Mouse (Mus musculus) hindbrain, embryonic 15.5 days (tissue): ENCODE data around the gene Phactr3. TPM values are rescaled to one million over a fixed set of nuclear protein-coding genes. Genes with fewer than 3 reads are reported as not detected.
"Not testable (repeated sequence)": the region's sequence is repeated elsewhere in the genome, so short reads cannot be mapped to it uniquely, and the experiment has no call there.

Source experiments
- ATAC-seq: fragments of 200-750 bp; cut with Nextera tagmentation; 2 replicates; pipeline ENCODE4 v1.8.0; 2017; ENCODE audit warnings: low read depth, moderate number of reproducible peaks, moderate TSS enrichment; ENCODE audit not compliant: low FRiP score
- H3K27ac ChIP-seq: fragments of 300-500 bp; sonication (generic); replicated peaks from 2 replicates; pipeline ENCODE4 v1.5.1; 2015; ENCODE audit warnings: mild to moderate bottlenecking, inconsistent platforms
- H3K27me3 ChIP-seq: fragments of 300-500 bp; sonication (generic); 2 replicates; pipeline ENCODE4 v1.6.1; 2015; ENCODE audit warnings: control low read depth, inconsistent platforms
- H3K36me3 ChIP-seq: fragments of 300-500 bp; sonication (generic); 2 replicates; pipeline ENCODE4 v1.6.1; 2015; ENCODE audit warnings: control low read depth, inconsistent platforms
- H3K4me1 ChIP-seq: fragments of 300-500 bp; sonication (generic); replicated peaks from 2 replicates; pipeline ENCODE4 v1.6.1; 2015; ENCODE audit warnings: control low read depth, inconsistent platforms
- H3K4me2 ChIP-seq: fragments of 300-500 bp; sonication (generic); 2 replicates; pipeline ENCODE4 v1.6.1; 2015; ENCODE audit warnings: moderate library complexity, mild to moderate bottlenecking, inconsistent platforms
- H3K4me3 ChIP-seq: fragments of 300-500 bp; sonication (generic); 2 replicates; pipeline ENCODE4 v1.5.1; 2015; ENCODE audit warnings: mild to moderate bottlenecking, inconsistent platforms
- H3K9ac ChIP-seq: fragments of 300-500 bp; sonication (generic); 2 replicates; pipeline ENCODE4 v1.6.1; 2015; ENCODE audit warnings: inconsistent platforms
- H3K9me3 ChIP-seq: fragments of 300-500 bp; sonication (generic); 2 replicates; pipeline ENCODE4 v1.6.1; 2016; ENCODE audit warnings: control low read depth, inconsistent platforms
- WGBS: fragments of 180-500 bp; shearing (Covaris S2); methylation state at CpG from one replicate; pipeline ENCODE4 v1.1.7; 2015; 5-methylcytosine and 5-hydroxymethylcytosine counted together
- polyA plus RNA-seq: library from polyadenylated mRNA; unstranded; fragments of >200 nt; fragmentation: Nextera tagmentation; extraction: Ambion mirVana; gene quantifications from 2 replicates; pipeline ENCODE4 v1.2.1, GENCODE M21; 2015

The Phactr3 gene
- polyA plus RNA-seq, 1 experiment from 2014 or later, result 54.8 TPM

GRCm38 (mm10) chr2:178321271-178321670 lies 202.5 kb downstream of the Phactr3 start:
- Histone ChIP-seq H3K9me3 (no peaks in the 10 kb centered on the region), H3K4me1 (no peaks in the 10 kb centered on the region), H3K9ac (no peak overlapping the region), H3K4me2 (no peak overlapping the region), H3K4me3 (no peak overlapping the region), H3K36me3 (no peaks in the 10 kb centered on the region), H3K27me3 (no peaks in the 10 kb centered on the region), H3K27ac (no peak overlapping the region)
- ATAC-seq, result no peak
- WGBS, result 85% methylated on average over 10 of the region's 10 CpGs

GRCm38 (mm10) chr2:178324410-178324809 lies 205.6 kb downstream of the Phactr3 start:
- no peak overlapping the region for H3K27ac ChIP-seq
- peaks cover 27% of the 10 kb centered on the region for H3K4me1 ChIP-seq
- H3K9ac ChIP-seq, result no peak overlapping the region
- 90% methylated on average over 3 of the region's 3 CpGs for WGBS
- no peak for ATAC-seq
- no peak overlapping the region for H3K4me3 ChIP-seq
- no peaks in the 10 kb centered on the region for H3K9me3 ChIP-seq
- H3K4me2 ChIP-seq, result no peak overlapping the region
- H3K36me3 ChIP-seq, result no peaks in the 10 kb centered on the region
- H3K27me3 ChIP-seq, result no peaks in the 10 kb centered on the region

- WGBS, result 84% methylated on average over 4 of the region's 4 CpGs
- Histone ChIP-seq H3K4me2 (no peak overlapping the region), H3K4me3 (no peak overlapping the region), H3K4me1 (peaks cover 31% of the 10 kb centered on the region), H3K9me3 (no peaks in the 10 kb centered on the region), H3K27ac (no peak overlapping the region), H3K9ac (no peak overlapping the region), H3K36me3 (no peaks in the 10 kb centered on the region), H3K27me3 (no peaks in the 10 kb centered on the region)
- ATAC-seq, result no peak
Observed at GRCm38 (mm10) chr2:178324818-178325217, 206.0 kb downstream of the Phactr3 start.

GRCm38 (mm10) chr2:178326067-178326466 lies 207.3 kb downstream of the Phactr3 start:
- 97% methylated on average over 10 of the region's 10 CpGs for WGBS
- Histone ChIP-seq H3K27me3 (no peaks in the 10 kb centered on the region), H3K9ac (no peak overlapping the region), H3K36me3 (no peaks in the 10 kb centered on the region), H3K4me1 (peaks cover 37% of the 10 kb centered on the region), H3K9me3 (no peaks in the 10 kb centered on the region), H3K27ac (no peak overlapping the region), H3K4me3 (no peak overlapping the region), H3K4me2 (no peak overlapping the region)
- no peak for ATAC-seq

GRCm38 (mm10) chr2:178326750-178327465 lies 208.1 kb downstream of the Phactr3 start:
- WGBS, result 18% methylated on average over 5 of the region's 5 CpGs
- no peaks in the 10 kb centered on the region for H3K9me3 ChIP-seq
- H3K27me3 ChIP-seq, result no peaks in the 10 kb centered on the region
- peak overlapping the region; percentile 57 for H3K4me2 ChIP-seq
- peak; percentile 57 for ATAC-seq
- no peak overlapping the region for H3K9ac ChIP-seq
- peak overlapping the region; percentile 33; the same call in 1 of the 2 replicates for H3K4me3 ChIP-seq
- H3K27ac ChIP-seq, result peak overlapping the region; percentile 80
- H3K4me1 ChIP-seq, result peaks cover 37% of the 10 kb centered on the region
- H3K36me3 ChIP-seq, result peaks cover 6% of the 10 kb centered on the region; the same call in 1 of the 2 replicates

- peak overlapping the region; percentile 57 for H3K4me2 ChIP-seq
- peaks cover 37% of the 10 kb centered on the region for H3K4me1 ChIP-seq
- H3K9me3 ChIP-seq, result no peaks in the 10 kb centered on the region
- 10% methylated on average over 12 of the region's 12 CpGs for WGBS
- H3K4me3 ChIP-seq, result peak overlapping the region; percentile 33
- peak overlapping the region; percentile 80 for H3K27ac ChIP-seq
- no peaks in the 10 kb centered on the region for H3K27me3 ChIP-seq
- peak; percentile 93 for ATAC-seq
- peaks cover 11% of the 10 kb centered on the region; the same call in 1 of the 2 replicates for H3K36me3 ChIP-seq
- H3K9ac ChIP-seq, result peak overlapping the region; percentile 21; the same call in 1 of the 2 replicates
Observed at GRCm38 (mm10) chr2:178327466-178328040, 208.8 kb downstream of the Phactr3 start.

GRCm38 (mm10) chr2:178329551-178329950 lies 210.8 kb downstream of the Phactr3 start:
- WGBS, result 71% methylated on average over 5 of the region's 5 CpGs
- Histone ChIP-seq H3K9me3 (no peaks in the 10 kb centered on the region), H3K4me2 (peak overlapping the region; percentile 57), H3K9ac (peak overlapping the region; percentile 22; the same call in 1 of the 2 replicates), H3K27me3 (no peaks in the 10 kb centered on the region), H3K36me3 (peaks cover 20% of the 10 kb centered on the region), H3K27ac (peak overlapping the region; percentile 2; the same call in 1 of the 2 replicates), H3K4me3 (peak overlapping the region; percentile 22), H3K4me1 (peaks cover 37% of the 10 kb centered on the region)
- no peak for ATAC-seq

GRCm38 (mm10) chr2:178329986-178330385 lies 211.2 kb downstream of the Phactr3 start:
- H3K9ac ChIP-seq, result no peak overlapping the region
- WGBS, result 55% methylated on average over 1 of the region's 1 CpGs
- ATAC-seq, result no peak
- peaks cover 37% of the 10 kb centered on the region for H3K4me1 ChIP-seq
- H3K36me3 ChIP-seq, result peaks cover 20% of the 10 kb centered on the region
- H3K27me3 ChIP-seq, result no peaks in the 10 kb centered on the region
- no peaks in the 10 kb centered on the region for H3K9me3 ChIP-seq
- peak overlapping the region; percentile 2; the same call in 1 of the 2 replicates for H3K27ac ChIP-seq
- peak overlapping the region; percentile 22; the same call in 1 of the 2 replicates for H3K4me3 ChIP-seq
- peak overlapping the region; percentile 57 for H3K4me2 ChIP-seq

GRCm38 (mm10) chr2:178337878-178338277 lies 219.1 kb downstream of the Phactr3 start:
- 45% methylated on average over 1 of the region's 1 CpGs for WGBS
- no peak for ATAC-seq
- H3K4me1 ChIP-seq, result no peaks in the 10 kb centered on the region

GRCm38 (mm10) chr2:178339044-178339443 lies 220.3 kb downstream of the Phactr3 start:
- peaks cover 11% of the 10 kb centered on the region; the same call in 1 of the 2 replicates for H3K36me3 ChIP-seq
- H3K9ac ChIP-seq, result no peak overlapping the region
- no peaks in the 10 kb centered on the region for H3K4me1 ChIP-seq
- ATAC-seq, result no peak
- no peak overlapping the region for H3K4me3 ChIP-seq
- no peak overlapping the region for H3K4me2 ChIP-seq
- no peaks in the 10 kb centered on the region for H3K9me3 ChIP-seq
- H3K27me3 ChIP-seq, result no peaks in the 10 kb centered on the region
- WGBS, result 3% methylated on average over 2 of the region's 2 CpGs
- no peak overlapping the region for H3K27ac ChIP-seq

More at GRCm38 (mm10) chr2:178337878-178338277, 219.1 kb downstream of the Phactr3 start:
- no peak overlapping the region for H3K9ac ChIP-seq
- H3K9me3 ChIP-seq, result no peaks in the 10 kb centered on the region
- no peak overlapping the region for H3K4me2 ChIP-seq
- no peaks in the 10 kb centered on the region for H3K27me3 ChIP-seq
- no peak overlapping the region for H3K4me3 ChIP-seq
- H3K36me3 ChIP-seq, result peaks cover 17% of the 10 kb centered on the region
- no peak overlapping the region for H3K27ac ChIP-seq

GRCm38 (mm10) chr2:178342105-178342504 lies 223.3 kb downstream of the Phactr3 start:
- H3K9me3 ChIP-seq, H3K4me1 ChIP-seq, H3K4me2 ChIP-seq, H3K4me3 ChIP-seq, H3K9ac ChIP-seq, H3K27me3 ChIP-seq, ATAC-seq, H3K36me3 ChIP-seq, H3K27ac ChIP-seq: not testable (repeated sequence)

GRCm38 (mm10) chr2:178342597-178342996 lies 223.8 kb downstream of the Phactr3 start:
- Histone ChIP-seq H3K27ac (no peak overlapping the region), H3K4me2 (no peak overlapping the region), H3K9ac (no peak overlapping the region), H3K4me1 (no peaks in the 10 kb centered on the region), H3K36me3 (no peaks in the 10 kb centered on the region), H3K9me3 (no peaks in the 10 kb centered on the region), H3K27me3 (no peaks in the 10 kb centered on the region), H3K4me3 (no peak overlapping the region)
- ATAC-seq, result no peak
- 84% methylated on average over 4 of the region's 4 CpGs for WGBS
